Mouse (Mus musculus) duodenum, adult 2 months (tissue): ENCODE data around the gene Glis3. TPM values are rescaled to one million over a fixed set of nuclear protein-coding genes. Genes with fewer than 3 reads are reported as not detected.

Source experiments
- polyA plus RNA-seq: library from polyadenylated mRNA; depleted of rRNA; stranded (reverse); fragments of >200 nt; gene quantifications from 2 replicates; pipeline ENCODE4 v1.2.3, GENCODE M21; 2012; ENCODE audit warnings: low replicate concordance; rRNA removed

Glis3 gene
- polyA plus RNA-seq = 0.55 and 3.6 TPM in 2 replicates

DNA sequence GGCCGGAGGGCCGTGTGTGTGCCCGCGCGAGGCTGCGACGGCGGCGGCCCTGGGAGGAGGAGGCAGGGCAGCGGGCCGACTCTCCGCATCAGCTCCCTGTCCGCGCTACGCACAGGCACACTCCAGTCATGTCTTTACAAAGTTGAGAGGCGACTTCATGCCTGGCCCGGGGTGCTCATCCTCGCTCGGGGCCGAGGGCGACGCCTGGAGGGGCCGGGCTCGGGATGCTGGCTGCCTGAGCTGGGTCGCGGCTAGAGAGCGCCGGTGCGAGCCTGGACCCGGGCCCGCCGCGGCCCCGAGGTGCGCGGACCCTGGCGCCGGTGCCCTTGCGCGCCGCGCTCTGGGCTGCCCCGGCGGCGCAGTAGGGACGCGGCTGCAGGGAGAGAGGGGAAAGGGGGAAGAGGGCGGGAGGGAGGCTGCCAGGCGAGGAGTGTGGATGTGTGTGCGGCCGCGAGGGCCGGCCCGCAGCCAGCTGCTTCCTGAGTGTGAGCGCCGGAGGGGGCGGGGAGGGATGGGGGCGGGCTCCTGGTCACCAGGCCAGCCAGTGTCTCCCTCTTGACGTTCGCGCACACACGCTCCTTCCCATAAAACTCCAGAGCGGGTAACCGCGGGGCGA is at the start of gene Glis3:
Gene Glis3, minus strand, starts transcription at position 302 of the 616 bp plus-strand sequence.

Other genes starting within 250 kb of the Glis3 start
- 3.9 and 6.4 TPM in 2 replicates for gene Slc1a1, start 155.0 kb upstream of the Glis3 start, polyA plus RNA-seq